Mouse (Mus musculus) stomach, postnatal 0 days (tissue): Measurements from ENCODE around the gene Sec63.

Experiments used
- CTCF ChIP-seq: IDR thresholded peaks from 2 replicates; pipeline ENCODE4 v1.5.1; 2016; ENCODE audit warnings: antibody characterized with exemption, low read depth, mild to moderate bottlenecking, moderate library complexity
- EP300 ChIP-seq: optimal IDR thresholded peaks from 2 replicates; pipeline ENCODE3; 2016; ENCODE audit warnings: antibody characterized with exemption

DNA sequence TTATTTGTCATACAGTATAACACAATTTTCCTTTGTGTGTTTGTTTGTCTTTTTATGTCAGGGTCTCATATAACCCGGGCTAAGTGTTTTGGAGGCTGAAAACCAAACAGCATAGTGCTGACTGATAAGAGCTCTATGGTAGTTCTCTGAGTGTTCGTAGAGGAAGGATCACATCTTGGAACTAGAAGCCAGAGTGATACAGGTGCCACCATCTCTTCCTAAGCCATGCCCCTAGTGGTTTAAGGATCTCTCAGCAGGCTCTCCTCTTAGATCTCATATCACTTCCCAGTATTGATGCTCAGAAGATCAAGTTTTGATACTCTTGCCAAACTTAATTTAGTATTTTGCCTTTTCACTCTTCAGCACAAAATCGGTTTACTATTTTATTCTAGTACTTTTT lies 14.2 kb downstream of the Sec63 start:
- TF ChIP-seq EP300 (no peak), CTCF (peak; percentile 27)
